ENCODE assay signal across 10 mouse cellular contexts in genomic region chr6:29169675-29170062, GRCm38 (mm10). TPM values are rescaled to one million over a fixed set of nuclear protein-coding genes. Genes with fewer than 3 reads are reported as not detected.
DNase-seq lines count a peak whose midpoint lies in the region; ATAC-seq and TF ChIP-seq lines count a peak whose summit lies in the region.
"Had no signal": no experiment of that assay in that cellular context is flagged by ENCODE, and none has a peak within 500 bp of the region (broad histone marks: within the 10 kb centered on the region; RNA-seq: fewer than 3 reads in every experiment).

No protein-coding gene starts in this region.

- WGBS in heart, embryonic 15.5 days, result 10% methylated on average over 12 of the region's 12 CpGs
- WGBS in forebrain, postnatal 0 days, result 10% methylated on average over 12 of the region's 12 CpGs
- 6% methylated on average over 12 of the region's 12 CpGs for WGBS in liver, embryonic 16.5 days (ENCODE audit: insufficient replicate concordance)

- peak overlapping the region; percentile 50 for H3K4me3 ChIP-seq in heart, embryonic 15.5 days
- H3K4me3 ChIP-seq in ES-E14 (ENCODE audit: insufficient read depth in 1 of 2, low read depth in 1 of 2, low read length in 2 of 2, poor library complexity in 1 of 2, severe bottlenecking in 1 of 2), result peak overlapping the region; percentile 71 to 80
- peak overlapping the region; percentile 47; the same call in 1 of the 2 replicates for H3K4me3 ChIP-seq in forebrain, postnatal 0 days (ENCODE audit: low read depth, low read length)
- H3K4me3 ChIP-seq in liver, embryonic 16.5 days (ENCODE audit: low read depth, low read length), result no peak overlapping the region

- H3K4me2 ChIP-seq in heart, embryonic 15.5 days, result peak overlapping the region; percentile 93
- H3K4me2 ChIP-seq in forebrain, postnatal 0 days (ENCODE audit: low read depth), result peak overlapping the region; percentile 99
- H3K4me2 ChIP-seq in liver, embryonic 16.5 days (ENCODE audit: low read depth, low read length), result peak overlapping the region; percentile 75; the same call in 1 of the 2 replicates

- H3K9ac ChIP-seq in heart, embryonic 15.5 days, result no peak overlapping the region
- H3K9ac ChIP-seq in ES-E14 (ENCODE audit: insufficient read depth, low read depth, low read length, poor library complexity, severe bottlenecking), result peak overlapping the region; percentile 77
- H3K9ac ChIP-seq in forebrain, postnatal 0 days, result no peak overlapping the region
- no peak overlapping the region for H3K9ac ChIP-seq in liver, embryonic 16.5 days (ENCODE audit: low read depth, low read length)

- H3K27ac ChIP-seq in heart, embryonic 15.5 days, result no peak overlapping the region
- no peak overlapping the region for H3K27ac ChIP-seq in ES-E14 (ENCODE audit: insufficient read depth, low read depth, low read length, poor library complexity, severe bottlenecking)
- H3K27ac ChIP-seq in forebrain, postnatal 0 days (ENCODE audit: low read depth, low read length), result no peak overlapping the region
- no peak overlapping the region for H3K27ac ChIP-seq in liver, embryonic 16.5 days (ENCODE audit: low read length)
- H3K27ac ChIP-seq: liver, embryonic 13.5 days had no signal

- no peaks in the 10 kb centered on the region for H3K36me3 ChIP-seq in heart, embryonic 15.5 days
- no peaks in the 10 kb centered on the region for H3K36me3 ChIP-seq in ES-E14 (ENCODE audit: control insufficient read depth, insufficient read depth, low read length, poor library complexity, severe bottlenecking)
- H3K36me3 ChIP-seq in forebrain, postnatal 0 days (ENCODE audit: insufficient read depth), result no peaks in the 10 kb centered on the region; the same call in 1 of the 2 replicates
- no peaks in the 10 kb centered on the region for H3K36me3 ChIP-seq in liver, embryonic 16.5 days (ENCODE audit: control insufficient read depth, insufficient read depth)
- H3K36me3 ChIP-seq: liver, embryonic 13.5 days had no signal

- no peak for TF ChIP-seq CTCF in forebrain, postnatal 0 days (IDR thresholded peaks at IDR 0.05; ENCODE audit: low read depth)

- H3K27me3 ChIP-seq in heart, embryonic 15.5 days, result peaks cover 80% of the 10 kb centered on the region
- H3K27me3 ChIP-seq in forebrain, postnatal 0 days (ENCODE audit: insufficient read depth, low read length), result peaks cover 20% of the 10 kb centered on the region; the same call in 1 of the 2 replicates
- H3K27me3 ChIP-seq in liver, embryonic 16.5 days (ENCODE audit: control insufficient read depth, insufficient read depth, low read depth, low read length), result peaks cover 81% of the 10 kb centered on the region

- no peaks in the 10 kb centered on the region for H3K9me3 ChIP-seq in heart, embryonic 15.5 days (replicated peaks)
- H3K9me3 ChIP-seq in ES-E14 (ENCODE audit: control insufficient read depth, insufficient read depth, low read depth, low read length), result no peaks in the 10 kb centered on the region
- H3K9me3 ChIP-seq in forebrain, postnatal 0 days (ENCODE audit: low read length), result no peaks in the 10 kb centered on the region
- no peaks in the 10 kb centered on the region for H3K9me3 ChIP-seq in liver, embryonic 16.5 days (replicated peaks; ENCODE audit: control insufficient read depth, low read length)
- H3K9me3 ChIP-seq: liver, embryonic 13.5 days had no signal

- peaks cover 20% of the 10 kb centered on the region for H3K4me1 ChIP-seq in heart, embryonic 15.5 days (replicated peaks)
- no peaks in the 10 kb centered on the region for H3K4me1 ChIP-seq in ES-E14 (ENCODE audit: control insufficient read depth in 2 of 2, insufficient read depth in 2 of 2, low read length in 2 of 2, poor library complexity in 1 of 2)
- no peaks in the 10 kb centered on the region for H3K4me1 ChIP-seq in forebrain, postnatal 0 days (ENCODE audit: insufficient read depth)
- peaks cover 3% of the 10 kb centered on the region for H3K4me1 ChIP-seq in liver, embryonic 16.5 days (ENCODE audit: control insufficient read depth, low read depth, low read length)

- in situ Hi-C loops in ES-E14 (cut with MboI; ENCODE audit: low sequenced_read_pairs in 2 of 2, unreplicated experiment in 2 of 2), result no loop called here

- no peak for ATAC-seq in heart, embryonic 15.5 days (replicated peaks; ENCODE audit: insufficient number of reproducible peaks, insufficient read depth, low FRiP score, low read depth)
- no peak for ATAC-seq in forebrain, postnatal 0 days
- ATAC-seq in liver, embryonic 16.5 days (ENCODE audit: low read depth), result no peak
- ATAC-seq in erythroid progenitor cell, adult 5-6 weeks (replicated peaks; ENCODE audit: low FRiP score, poor library complexity, severe bottlenecking), result no peak

- no peak for DNase-seq in heart, adult 8-10 months (ENCODE audit: low spot score)
- DNase-seq in ES-E14 (ENCODE audit: low read depth, low spot score), result no peak
- no peak for DNase-seq in forebrain, postnatal 0 days
- no peak for DNase-seq in frontal cortex, postnatal 10 days (ENCODE audit: low spot score in 2 of 2)
- no peak for DNase-seq in adrenal gland, postnatal 14 days
- DNase-seq: liver, embryonic 13.5 days had no signal

TF ChIP-seq in ES-E14, 5 proteins besides CTCF, POLR2A, EP300 and RAD21:
- TF ChIP-seq ZNF384 (IDR thresholded peaks at IDR 0.05; ENCODE audit: low read depth, low read length) (no peak), HCFC1 (IDR thresholded peaks at IDR 0.05; ENCODE audit: borderline replicate concordance, insufficient read depth, low read length) (no peak), CHD2 (IDR thresholded peaks at IDR 0.05; ENCODE audit: low read depth, low read length) (no peak), ZC3H11A (IDR thresholded peaks at IDR 0.05; ENCODE audit: borderline replicate concordance, low read depth, low read length) (no peak), MAFK (IDR thresholded peaks at IDR 0.05; ENCODE audit: insufficient read depth, low read depth, low read length) (no peak)

RNA-seq across cellular contexts. Expression of gene Rbm28, which starts 4.9 kb away (rescaled TPM):
- polyA plus RNA-seq in heart, embryonic 15.5 days (2015; fragmentation: Nextera tagmentation; extraction: Ambion mirVana), result 22.8 and 28.8 TPM in 2 replicates
- 10 to 100 TPM; 15.1 to 19.7 (median 18.9) TPM for total RNA-seq in heart, adult 8-10 months (2022)
- total RNA-seq in ES-E14 (2012; rRNA removed), result 50.9 and 58.1 TPM in 2 replicates
- 32.8 and 33.5 TPM in 2 replicates for total RNA-seq in forebrain, postnatal 0 days (2014; rRNA removed)
- 14.7 and 18.0 TPM in 2 replicates for polyA plus RNA-seq in forebrain, postnatal 0 days (2015; fragmentation: Nextera tagmentation; extraction: Ambion mirVana)
- polyA plus RNA-seq in liver, embryonic 16.5 days (2015; fragmentation: Nextera tagmentation; extraction: Ambion mirVana), result 8.8 and 8.9 TPM in 2 replicates
- 16.9 and 17.6 TPM in 2 replicates for total RNA-seq in erythroid progenitor cell, adult 5-6 weeks (2015; ENCODE audit: low replicate concordance)
- 12.3 and 12.9 TPM in 2 replicates for total RNA-seq in erythroid progenitor cell, adult 5-6 weeks (2017; ENCODE audit: low replicate concordance)
- 29.7 and 31.8 TPM in 2 replicates for total RNA-seq in adrenal gland, postnatal 14 days (2021)

RNA-seq across cellular contexts. Expression of gene Prrt4, which starts 9.7 kb away (rescaled TPM):
- polyA plus RNA-seq in heart, embryonic 15.5 days (2015; fragmentation: Nextera tagmentation; extraction: Ambion mirVana), result 1.5 and 1.6 TPM in 2 replicates
- 1 to 10 TPM; 2.2 to 3.2 (median 2.9) TPM for total RNA-seq in heart, adult 8-10 months (2022)
- 0.40 and 1.4 TPM in 2 replicates for total RNA-seq in ES-E14 (2012; rRNA removed)
- total RNA-seq in forebrain, postnatal 0 days (2014; rRNA removed), result 17.6 and 23.5 TPM in 2 replicates
- polyA plus RNA-seq in forebrain, postnatal 0 days (2015; fragmentation: Nextera tagmentation; extraction: Ambion mirVana), result 9.0 and 12.1 TPM in 2 replicates
- polyA plus RNA-seq in liver, embryonic 16.5 days (2015; fragmentation: Nextera tagmentation; extraction: Ambion mirVana), result 0.04 TPM in 1 of 2 replicates, not detected in the other
- total RNA-seq in erythroid progenitor cell, adult 5-6 weeks (2015; ENCODE audit: low replicate concordance), result not detected in 2 replicates
- not detected in 2 replicates for total RNA-seq in erythroid progenitor cell, adult 5-6 weeks (2017; ENCODE audit: low replicate concordance)
- 4.9 and 5.1 TPM in 2 replicates for total RNA-seq in adrenal gland, postnatal 14 days (2021)
- total RNA-seq: CH12.LX had no signal

RNA-seq across cellular contexts. Expression of gene Impdh1, which starts 46.5 kb away (rescaled TPM):
- 32.8 and 38.6 TPM in 2 replicates for polyA plus RNA-seq in heart, embryonic 15.5 days (2015; fragmentation: Nextera tagmentation; extraction: Ambion mirVana)
- total RNA-seq in heart, adult 8-10 months (2022), result 10 to 100 TPM; 16.5 to 24.0 (median 20.5) TPM
- total RNA-seq in ES-E14 (2012; rRNA removed), result 24.9 and 29.7 TPM in 2 replicates
- 27.2 and 42.8 TPM in 2 replicates for total RNA-seq in forebrain, postnatal 0 days (2014; rRNA removed)
- polyA plus RNA-seq in forebrain, postnatal 0 days (2015; fragmentation: Nextera tagmentation; extraction: Ambion mirVana), result 65.9 and 70.6 TPM in 2 replicates
- 8.4 and 10.0 TPM in 2 replicates for polyA plus RNA-seq in liver, embryonic 16.5 days (2015; fragmentation: Nextera tagmentation; extraction: Ambion mirVana)
- 4.2 and 20.9 TPM in 2 replicates for total RNA-seq in erythroid progenitor cell, adult 5-6 weeks (2015; ENCODE audit: low replicate concordance)
- total RNA-seq in erythroid progenitor cell, adult 5-6 weeks (2017; ENCODE audit: low replicate concordance), result 2.9 and 11.0 TPM in 2 replicates
- 252 and 482 TPM in 2 replicates for total RNA-seq in adrenal gland, postnatal 14 days (2021)
